Mouse (Mus musculus): ENCODE measurements around the gene Ndufaf7. TPM values are rescaled to one million over a fixed set of nuclear protein-coding genes. Genes with fewer than 3 reads are reported as not detected.

The Ndufaf7 gene
- polyA plus RNA-seq, 1 experiment from 2014 or later, result 62.5 TPM

DNA sequence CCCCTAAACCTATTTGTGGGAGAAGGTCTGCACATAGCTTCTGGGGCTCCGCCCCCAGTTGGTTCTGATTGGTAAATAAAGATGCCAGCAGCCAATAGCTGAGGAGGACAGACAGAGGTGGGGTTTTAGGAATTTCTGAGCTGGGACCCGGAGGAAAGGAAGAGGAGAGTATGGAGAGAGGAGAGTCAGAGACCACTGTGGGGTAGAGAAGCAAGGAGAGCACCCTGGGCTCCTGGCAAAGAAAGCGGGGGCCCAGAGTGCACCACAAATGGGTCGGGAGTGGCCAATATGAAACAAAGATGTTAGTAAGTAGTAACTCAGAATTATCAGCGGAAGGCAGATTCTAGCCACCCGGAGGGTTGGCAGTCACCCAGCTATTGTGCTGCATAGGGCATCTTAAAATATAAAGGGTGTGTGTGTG lies 24.1 kb upstream of the Ndufaf7 start:
- H3K9ac ChIP-seq (replicated peaks; ENCODE audit: low read depth, low read length), result no peak overlapping the region
- no peaks in the 10 kb centered on the region for H3K36me3 ChIP-seq (ENCODE audit: control insufficient read depth, insufficient read depth, low read length)
- peaks cover 7% of the 10 kb centered on the region for H3K4me1 ChIP-seq (ENCODE audit: control insufficient read depth, insufficient read depth, low read length)
- no peaks in the 10 kb centered on the region for H3K9me3 ChIP-seq (ENCODE audit: control insufficient read depth, low read length)
- no peak overlapping the region for H3K27ac ChIP-seq (ENCODE audit: low read depth, low read length)
- no peaks in the 10 kb centered on the region for H3K27me3 ChIP-seq (ENCODE audit: control insufficient read depth, insufficient read depth, low read length)
- peak overlapping the region; percentile 31 for H3K4me3 ChIP-seq (ENCODE audit: low read depth, low read length)
- ATAC-seq (ENCODE audit: low read depth), result peak; percentile 52; the same call in 1 of the 2 replicates
- peak overlapping the region; percentile 33 for H3K4me2 ChIP-seq (ENCODE audit: low read depth, low read length)
- 36% methylated on average over 6 of the region's 6 CpGs for WGBS

DNA sequence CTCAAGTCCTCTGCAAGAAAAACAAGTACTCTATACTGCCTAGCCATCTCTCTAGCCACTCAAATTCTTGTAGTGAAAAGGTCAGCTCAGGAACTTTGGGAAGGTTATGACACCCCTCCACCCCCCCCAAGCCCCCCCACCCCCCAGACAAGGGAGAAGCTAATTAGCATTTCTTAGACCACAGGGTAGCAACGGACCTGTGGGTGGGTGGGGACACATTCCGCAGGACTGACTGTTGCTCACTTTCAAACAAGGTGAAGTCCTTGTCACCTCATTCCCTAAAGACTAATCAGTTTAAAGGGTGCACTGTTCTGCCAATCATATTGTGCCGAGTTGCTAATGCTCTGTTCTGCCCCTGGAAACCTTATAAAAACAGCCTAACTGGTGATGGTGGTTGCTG lies 23.0 kb upstream of the Ndufaf7 start:
- Histone ChIP-seq H3K27ac (ENCODE audit: low read depth, low read length) (no peak overlapping the region), H3K4me3 (ENCODE audit: low read depth, low read length) (no peak overlapping the region), H3K4me2 (ENCODE audit: low read depth, low read length) (no peak overlapping the region), H3K4me1 (ENCODE audit: control insufficient read depth, insufficient read depth, low read length) (peaks cover 7% of the 10 kb centered on the region), H3K27me3 (ENCODE audit: control insufficient read depth, insufficient read depth, low read length) (no peaks in the 10 kb centered on the region), H3K9ac (replicated peaks; ENCODE audit: low read depth, low read length) (no peak overlapping the region), H3K36me3 (ENCODE audit: control insufficient read depth, insufficient read depth, low read length) (no peaks in the 10 kb centered on the region), H3K9me3 (ENCODE audit: control insufficient read depth, low read length) (no peaks in the 10 kb centered on the region)
- no peak for ATAC-seq (ENCODE audit: low read depth)
- 69% methylated on average over 3 of the region's 3 CpGs for WGBS

DNA sequence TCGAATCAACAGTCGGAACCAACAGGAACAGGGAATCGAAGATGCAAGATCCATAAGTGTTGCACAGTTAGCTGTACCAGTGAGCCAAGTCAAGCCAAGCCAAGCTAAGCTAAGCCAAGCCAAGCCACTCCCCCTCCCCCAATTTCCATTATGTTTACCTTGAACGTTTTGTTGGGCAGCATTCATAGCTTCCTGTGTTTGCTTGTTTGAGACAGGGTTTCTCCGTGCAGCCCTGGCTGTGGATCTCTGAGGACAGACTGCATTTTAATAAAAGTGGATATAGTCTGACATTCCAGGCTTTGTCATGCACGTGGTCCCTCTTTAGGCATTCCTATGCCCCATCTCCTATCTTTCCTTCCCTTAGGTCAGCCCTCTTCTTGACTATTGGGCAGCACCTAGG lies 21.2 kb upstream of the Ndufaf7 start:
- H3K36me3 ChIP-seq (ENCODE audit: control insufficient read depth, insufficient read depth, low read length), result peaks cover 4% of the 10 kb centered on the region
- peak overlapping the region; percentile 70 for H3K4me2 ChIP-seq (ENCODE audit: low read depth, low read length)
- H3K27ac ChIP-seq (ENCODE audit: low read depth, low read length), result peak overlapping the region; percentile 78
- peak overlapping the region; percentile 74 for H3K9ac ChIP-seq (replicated peaks; ENCODE audit: low read depth, low read length)
- no peaks in the 10 kb centered on the region for H3K27me3 ChIP-seq (ENCODE audit: control insufficient read depth, insufficient read depth, low read length)
- peak; percentile 16; the same call in 1 of the 2 replicates for ATAC-seq (ENCODE audit: low read depth)
- H3K4me1 ChIP-seq (ENCODE audit: control insufficient read depth, insufficient read depth, low read length), result peaks cover 7% of the 10 kb centered on the region
- H3K9me3 ChIP-seq (ENCODE audit: control insufficient read depth, low read length), result no peaks in the 10 kb centered on the region
- 56% methylated on average over 6 of the region's 6 CpGs for WGBS
- peak overlapping the region; percentile 69 for H3K4me3 ChIP-seq (ENCODE audit: low read depth, low read length)

DNA sequence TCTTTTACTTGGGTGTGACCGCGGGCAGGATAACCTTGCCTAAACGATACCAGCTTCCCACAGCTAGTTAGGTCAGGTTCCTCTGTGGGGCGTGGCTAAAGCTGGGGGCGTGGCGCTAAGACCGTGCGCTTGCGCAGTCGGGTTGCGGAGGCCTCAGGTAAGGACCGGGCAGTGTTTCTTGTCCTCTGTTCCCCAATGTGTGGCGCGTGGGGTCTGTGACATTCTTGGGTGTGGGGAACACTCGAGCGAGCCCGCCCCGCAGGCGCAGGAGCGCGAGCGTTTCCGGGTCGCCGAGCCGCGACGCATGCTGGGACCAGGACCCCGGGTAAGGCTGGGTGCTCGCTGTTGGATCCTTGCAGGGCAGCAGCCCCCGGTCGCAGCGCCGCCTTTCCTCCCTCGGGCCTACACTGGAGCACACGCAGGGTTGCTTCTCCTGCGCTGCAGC lies 20.5 kb upstream of the Ndufaf7 start, which contains the start of gene Cebpzos:
Gene Cebpzos, plus strand, starts transcription at position 132 of the 445 bp plus-strand sequence.
- Histone ChIP-seq H3K4me1 (ENCODE audit: control insufficient read depth, insufficient read depth, low read length) (peaks cover 7% of the 10 kb centered on the region), H3K4me3 (ENCODE audit: low read depth, low read length) (peak within 1 kb of the TSS; percentile 69), H3K9me3 (ENCODE audit: control insufficient read depth, low read length) (no peaks in the 10 kb centered on the region), H3K27ac (ENCODE audit: low read depth, low read length) (peak within 1 kb of the TSS; percentile 78), H3K4me2 (ENCODE audit: low read depth, low read length) (peak within 1 kb of the TSS; percentile 70), H3K27me3 (ENCODE audit: control insufficient read depth, insufficient read depth, low read length) (no peaks in the 10 kb centered on the region), H3K36me3 (ENCODE audit: control insufficient read depth, insufficient read depth, low read length) (peaks cover 9% of the 10 kb centered on the region), H3K9ac (replicated peaks; ENCODE audit: low read depth, low read length) (peak within 1 kb of the TSS; percentile 74)
- WGBS, result under 1% methylated on average over 37 of the region's 37 CpGs
- peak; percentile 96 for ATAC-seq (ENCODE audit: low read depth)

DNA sequence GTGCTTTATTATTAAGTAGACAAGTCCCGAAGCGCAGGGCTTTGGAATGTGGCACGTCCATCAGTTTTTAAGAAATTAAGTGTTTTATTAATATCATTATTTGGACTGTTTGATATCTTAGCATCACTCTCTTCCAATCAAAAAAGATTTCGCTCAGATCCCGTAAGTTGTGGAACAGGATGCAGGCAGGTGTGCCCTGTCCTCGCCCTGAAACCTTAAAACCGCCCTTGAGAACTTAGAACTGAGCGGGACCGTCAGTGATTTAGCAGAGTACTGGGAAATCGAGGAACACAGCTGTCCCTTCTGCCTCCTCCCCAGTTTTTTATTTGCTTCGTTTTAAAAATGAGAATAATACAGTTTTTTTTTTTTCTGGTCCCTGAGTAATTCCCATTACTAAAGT lies 20.0 kb upstream of the Ndufaf7 start:
- WGBS, result 3% methylated on average over 11 of the region's 11 CpGs
- peak overlapping the region; percentile 70 for H3K4me2 ChIP-seq (ENCODE audit: low read depth, low read length)

DNA sequence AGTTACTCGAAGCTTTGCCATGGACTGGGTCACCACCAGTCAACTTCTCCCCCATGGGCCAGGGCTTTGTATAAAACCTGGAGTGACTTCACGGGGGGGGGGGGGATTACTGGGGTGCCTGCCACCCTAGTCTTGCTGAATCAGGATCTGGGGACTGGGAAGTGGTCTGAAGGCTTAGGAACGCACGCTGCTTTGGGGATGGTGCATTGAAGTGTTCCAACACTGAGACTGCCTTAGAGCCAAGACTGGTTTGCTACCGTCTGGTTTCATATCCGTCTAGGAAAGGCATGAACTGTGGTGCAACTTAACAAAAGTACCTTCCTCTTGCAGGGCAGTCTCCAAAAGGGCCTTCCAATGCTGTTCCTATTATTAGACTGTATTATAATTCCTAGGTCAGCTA lies 19.2 kb upstream of the Ndufaf7 start:
- ATAC-seq (ENCODE audit: low read depth), result no peak
- peak overlapping the region; percentile 70 for H3K4me2 ChIP-seq (ENCODE audit: low read depth, low read length)
- no peaks in the 10 kb centered on the region for H3K27me3 ChIP-seq (ENCODE audit: control insufficient read depth, insufficient read depth, low read length)
- 44% methylated on average over 6 of the region's 6 CpGs for WGBS
- peak overlapping the region; percentile 69; the same call in 1 of the 2 replicates for H3K4me3 ChIP-seq (ENCODE audit: low read depth, low read length)
- H3K9ac ChIP-seq (replicated peaks; ENCODE audit: low read depth, low read length), result peak overlapping the region; percentile 74; the same call in 1 of the 2 replicates
- H3K27ac ChIP-seq (ENCODE audit: low read depth, low read length), result no peak overlapping the region
- H3K36me3 ChIP-seq (ENCODE audit: control insufficient read depth, insufficient read depth, low read length), result peaks cover 19% of the 10 kb centered on the region
- peaks cover 7% of the 10 kb centered on the region for H3K4me1 ChIP-seq (ENCODE audit: control insufficient read depth, insufficient read depth, low read length)
- H3K9me3 ChIP-seq (ENCODE audit: control insufficient read depth, low read length), result no peaks in the 10 kb centered on the region

More for the DNA sequence above, 20.0 kb upstream of the Ndufaf7 start:
- ATAC-seq (ENCODE audit: low read depth), result peak; percentile 12; the same call in 1 of the 2 replicates
- Histone ChIP-seq H3K27ac (ENCODE audit: low read depth, low read length) (peak overlapping the region; percentile 78), H3K36me3 (ENCODE audit: control insufficient read depth, insufficient read depth, low read length) (peaks cover 14% of the 10 kb centered on the region), H3K9me3 (ENCODE audit: control insufficient read depth, low read length) (no peaks in the 10 kb centered on the region), H3K4me1 (ENCODE audit: control insufficient read depth, insufficient read depth, low read length) (peaks cover 7% of the 10 kb centered on the region), H3K9ac (replicated peaks; ENCODE audit: low read depth, low read length) (peak overlapping the region; percentile 74), H3K4me3 (ENCODE audit: low read depth, low read length) (peak overlapping the region; percentile 69), H3K27me3 (ENCODE audit: control insufficient read depth, insufficient read depth, low read length) (no peaks in the 10 kb centered on the region)

DNA sequence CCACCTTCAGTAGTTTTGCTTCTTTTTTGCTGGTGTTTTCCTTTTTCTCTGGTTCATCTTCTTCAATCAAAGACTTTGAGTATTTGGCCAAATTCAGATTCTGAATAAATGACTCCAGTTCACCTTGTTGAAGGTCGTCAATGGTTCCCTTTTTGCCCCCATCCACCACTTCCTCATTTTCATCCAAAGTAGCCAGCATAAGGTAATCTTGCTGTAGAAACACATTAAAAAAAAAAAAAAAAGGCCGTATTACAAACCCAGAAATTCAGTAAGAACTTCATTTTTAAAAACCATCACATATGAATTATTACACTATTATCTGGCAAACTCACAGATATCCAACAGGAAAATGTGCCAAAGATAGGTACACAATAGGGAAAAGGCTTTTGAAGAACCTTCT lies 1.1 kb upstream of the Ndufaf7 start:
- no peaks in the 10 kb centered on the region for H3K27me3 ChIP-seq (ENCODE audit: control insufficient read depth, insufficient read depth, low read length)
- WGBS, result 86% methylated on average over 2 of the region's 2 CpGs
- no peak overlapping the region for H3K27ac ChIP-seq (ENCODE audit: low read depth, low read length)
- peaks cover 35% of the 10 kb centered on the region for H3K36me3 ChIP-seq (ENCODE audit: control insufficient read depth, insufficient read depth, low read length)
- peak overlapping the region; percentile 48 for H3K4me3 ChIP-seq (ENCODE audit: low read depth, low read length)
- peaks cover 11% of the 10 kb centered on the region; the same call in 1 of the 2 replicates for H3K4me1 ChIP-seq (ENCODE audit: control insufficient read depth, insufficient read depth, low read length)
- H3K9ac ChIP-seq (replicated peaks; ENCODE audit: low read depth, low read length), result no peak overlapping the region
- no peaks in the 10 kb centered on the region for H3K9me3 ChIP-seq (ENCODE audit: control insufficient read depth, low read length)
- no peak for ATAC-seq (ENCODE audit: low read depth)
- H3K4me2 ChIP-seq (ENCODE audit: low read depth, low read length), result peak overlapping the region; percentile 78

DNA sequence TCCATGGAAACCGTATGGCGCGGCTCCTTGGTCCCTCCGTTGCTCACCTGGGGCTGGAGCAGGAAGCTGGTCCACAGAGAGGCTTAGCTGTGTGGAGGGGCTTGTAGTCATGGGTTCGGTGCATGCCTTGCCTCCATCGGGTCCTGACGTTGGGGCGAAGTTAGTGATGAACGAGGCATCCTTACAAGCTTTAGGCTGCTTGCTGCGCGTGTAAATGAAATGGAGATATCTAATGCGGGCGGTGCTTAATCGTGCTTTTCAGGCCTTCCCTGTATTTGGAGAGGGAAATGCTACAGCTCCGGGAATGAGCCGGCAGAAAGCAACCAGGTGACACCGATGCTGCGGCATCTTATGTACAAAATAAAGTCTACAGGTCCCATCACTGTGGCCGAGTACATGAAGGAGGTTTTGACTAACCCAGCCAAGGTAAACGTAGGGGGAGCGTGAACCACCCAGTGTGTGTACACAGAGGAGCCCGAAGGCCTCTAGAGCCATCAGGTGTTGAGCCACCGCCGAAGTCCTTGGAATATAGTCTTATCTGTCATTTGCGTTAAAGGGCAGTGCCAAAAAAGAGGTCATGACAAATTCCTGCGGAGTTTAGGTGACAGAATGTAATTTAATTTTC lies 405 bp downstream of the Ndufaf7 start:
- H3K9ac ChIP-seq (replicated peaks; ENCODE audit: low read depth, low read length), result peak overlapping the region; percentile 44
- H3K9me3 ChIP-seq (ENCODE audit: control insufficient read depth, low read length), result no peaks in the 10 kb centered on the region
- WGBS, result 10% methylated on average over 26 of the region's 26 CpGs
- peak overlapping the region; percentile 48 for H3K4me3 ChIP-seq (ENCODE audit: low read depth, low read length)
- H3K4me2 ChIP-seq (ENCODE audit: low read depth, low read length), result peak overlapping the region; percentile 78
- no peaks in the 10 kb centered on the region for H3K27me3 ChIP-seq (ENCODE audit: control insufficient read depth, insufficient read depth, low read length)
- peak; percentile 33 for ATAC-seq (ENCODE audit: low read depth)
- H3K36me3 ChIP-seq (ENCODE audit: control insufficient read depth, insufficient read depth, low read length), result peaks cover 29% of the 10 kb centered on the region; the same call in 1 of the 2 replicates
- H3K4me1 ChIP-seq (ENCODE audit: control insufficient read depth, insufficient read depth, low read length), result peaks cover 11% of the 10 kb centered on the region; the same call in 1 of the 2 replicates
- peak overlapping the region; percentile 48 for H3K27ac ChIP-seq (ENCODE audit: low read depth, low read length)

DNA sequence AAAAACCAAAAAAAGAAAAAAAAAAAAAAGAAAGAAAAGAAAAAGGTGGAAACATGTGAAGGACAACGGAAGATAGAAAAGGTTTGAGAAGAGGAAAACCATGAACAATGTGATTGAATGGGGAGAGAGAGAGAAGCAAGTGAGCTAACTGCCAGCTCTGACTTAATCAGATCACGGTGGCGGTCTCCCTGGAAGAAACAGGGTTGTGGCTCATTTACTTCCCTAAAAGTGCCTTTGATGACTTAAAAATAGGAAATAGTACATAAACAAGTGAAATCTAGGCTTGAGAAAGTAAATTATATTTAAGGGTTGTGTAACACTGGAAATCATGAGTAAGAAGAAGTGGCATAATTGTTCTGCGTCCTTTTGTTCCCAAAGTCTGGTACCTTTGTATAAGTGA lies 2.0 kb downstream of the Ndufaf7 start:
- H3K27ac ChIP-seq (ENCODE audit: low read depth, low read length), result no peak overlapping the region
- ATAC-seq (ENCODE audit: low read depth), result no peak
- H3K9ac ChIP-seq (replicated peaks; ENCODE audit: low read depth, low read length), result no peak overlapping the region
- H3K4me1 ChIP-seq (ENCODE audit: control insufficient read depth, insufficient read depth, low read length), result peaks cover 7% of the 10 kb centered on the region; the same call in 1 of the 2 replicates
- no peak overlapping the region for H3K4me3 ChIP-seq (ENCODE audit: low read depth, low read length)
- no peaks in the 10 kb centered on the region for H3K9me3 ChIP-seq (ENCODE audit: control insufficient read depth, low read length)
- H3K36me3 ChIP-seq (ENCODE audit: control insufficient read depth, insufficient read depth, low read length), result peaks cover 26% of the 10 kb centered on the region
- no peak overlapping the region for H3K4me2 ChIP-seq (ENCODE audit: low read depth, low read length)
- no peaks in the 10 kb centered on the region for H3K27me3 ChIP-seq (ENCODE audit: control insufficient read depth, insufficient read depth, low read length)
- WGBS, result 92% methylated on average over 4 of the region's 4 CpGs

All from neural tube, embryonic 14.5 days (tissue).